Mouse (Mus musculus) mammary gland, adult 2 months (tissue): ENCODE measurements around the gene Ahdc1. TPM values are rescaled to one million over a fixed set of nuclear protein-coding genes. Genes with fewer than 3 reads are reported as not detected.

Source experiments
- polyA plus RNA-seq: library from polyadenylated mRNA; depleted of rRNA; stranded (reverse); fragments of >200 nt; gene quantifications from 2 replicates; pipeline ENCODE4 v1.2.3, GENCODE M21; 2012; ENCODE audit warnings: low replicate concordance; rRNA removed

The Ahdc1 gene
- polyA plus RNA-seq, result 22.1 and 54.1 TPM in 2 replicates

GRCm38 (mm10) chr4:133011028-133011820, at the start of gene Ahdc1:
TSS of gene Ahdc1 (plus strand) at chr4:133011260.

GRCm38 (mm10) chr4:132973814-132974398, 37.2 kb upstream of the Ahdc1 start, which contains the start of gene Fgr:
TSS of gene Fgr (plus strand) at chr4:132974095.

Other genes starting within 250 kb of the Ahdc1 start
- 11.9 and 12.8 TPM in 2 replicates for gene Rpa2, start 242.9 kb upstream of the Ahdc1 start, polyA plus RNA-seq
- 25.2 and 27.1 TPM in 2 replicates for gene Themis2, start 214.9 kb upstream of the Ahdc1 start, polyA plus RNA-seq
- 22.5 and 31.9 TPM in 2 replicates for gene Ppp1r8, start 168.1 kb upstream of the Ahdc1 start, polyA plus RNA-seq
- gene Stx12, start 126.8 kb upstream of the Ahdc1 start, polyA plus RNA-seq, result 13.1 and 22.5 TPM in 2 replicates
- 12.4 and 12.9 TPM in 2 replicates for gene Fam76a, start 88.7 kb upstream of the Ahdc1 start, polyA plus RNA-seq
- 8.5 and 9.4 TPM in 2 replicates for gene Fgr, start 37.2 kb upstream of the Ahdc1 start, polyA plus RNA-seq
- gene Wasf2, start 119.2 kb downstream of the Ahdc1 start, polyA plus RNA-seq, result 66.0 and 82.7 TPM in 2 replicates
- 27.6 and 30.6 TPM in 2 replicates for gene Cd164l2, start 200.9 kb downstream of the Ahdc1 start, polyA plus RNA-seq
- gene Gpr3, start 201.3 kb downstream of the Ahdc1 start, polyA plus RNA-seq, result 0.59 and 0.90 TPM in 2 replicates
- gene Map3k6, start 229.6 kb downstream of the Ahdc1 start, polyA plus RNA-seq, result 21.6 and 24.8 TPM in 2 replicates